Mouse (Mus musculus) kidney, embryonic 16.5 days (tissue): ENCODE measurements around the gene Zfp511. TPM values are rescaled to one million over a fixed set of nuclear protein-coding genes. Genes with fewer than 3 reads are reported as not detected.

Source experiments
- ATAC-seq: fragments of 200-750 bp; cut with Nextera tagmentation; 2 replicates; pipeline ENCODE4 v1.8.0; 2017; ENCODE audit warnings: moderate TSS enrichment; ENCODE audit not compliant: low FRiP score, low TSS enrichment
- H3K27ac ChIP-seq: fragments of 300-500 bp; sonication (generic); 2 replicates; pipeline ENCODE4 v1.5.1; 2014; ENCODE audit warnings: low read length
- H3K27me3 ChIP-seq: fragments of 300-500 bp; sonication (generic); 2 replicates; pipeline ENCODE4 v1.6.1; 2014; ENCODE audit warnings: low read length, control low read depth, mixed read lengths; ENCODE audit not compliant: insufficient read depth
- H3K36me3 ChIP-seq: fragments of 300-500 bp; sonication (generic); 2 replicates; pipeline ENCODE4 v1.6.1; 2014; ENCODE audit warnings: low read length, control low read depth, mixed read lengths; ENCODE audit not compliant: insufficient read depth
- H3K4me1 ChIP-seq: fragments of 300-500 bp; sonication (generic); 2 replicates; pipeline ENCODE4 v1.6.1; 2014; ENCODE audit warnings: low read length, control low read depth, mixed read lengths; ENCODE audit not compliant: insufficient read depth
- H3K4me2 ChIP-seq: fragments of 300-500 bp; sonication (generic); replicated peaks from 2 replicates; pipeline ENCODE4 v1.6.1; 2014; ENCODE audit warnings: low read depth, low read length
- H3K4me3 ChIP-seq: fragments of 300-500 bp; sonication (generic); 2 replicates; pipeline ENCODE4 v1.5.1; 2014; ENCODE audit warnings: mild to moderate bottlenecking, low read length
- H3K9ac ChIP-seq: fragments of 300-500 bp; sonication (generic); replicated peaks from 2 replicates; pipeline ENCODE4 v1.6.1; 2014; ENCODE audit warnings: low read length
- H3K9me3 ChIP-seq: fragments of 300-500 bp; sonication (generic); 2 replicates; pipeline ENCODE4 v1.6.1; 2016; ENCODE audit warnings: low read length, control low read depth
- WGBS: fragments of 180-500 bp; shearing (Covaris S2); extraction: QIAGEN DNeasy Blood & Tissue Kit; methylation state at CpG from one replicate; pipeline ENCODE4 v1.1.7; 2014; 5-methylcytosine and 5-hydroxymethylcytosine counted together
- polyA plus RNA-seq: library from polyadenylated mRNA; unstranded; fragments of >200 nt; fragmentation: Nextera tagmentation; extraction: Ambion mirVana; gene quantifications from 2 replicates; pipeline ENCODE4 v1.2.1, GENCODE M21; 2015

Zfp511 gene
- polyA plus RNA-seq, 1 experiment from 2014 or later: 38.0 TPM

DNA sequence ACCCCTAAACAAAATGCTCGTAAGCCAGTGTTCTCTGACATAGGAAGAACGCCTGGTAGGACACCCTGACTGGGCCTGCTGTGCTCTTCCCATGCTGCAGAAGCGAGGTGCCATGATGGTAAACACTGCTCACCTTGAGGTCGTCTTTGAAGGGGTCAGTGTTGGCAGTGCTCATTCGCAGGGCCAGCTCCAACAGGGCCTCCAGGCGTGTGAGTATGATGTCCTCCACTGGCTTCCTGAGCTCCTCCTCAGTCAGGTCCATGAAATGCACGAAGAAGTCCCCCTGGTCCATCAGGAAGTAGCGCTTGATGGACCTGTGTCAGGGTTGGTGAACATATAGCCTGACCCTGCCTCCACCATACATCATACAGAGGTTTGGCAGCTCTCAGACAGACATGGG, 31.5 kb upstream of the Zfp511 start:
- ATAC-seq: no peak
- no peaks in the 10 kb centered on the region for H3K27me3 ChIP-seq
- no peak overlapping the region for H3K4me3 ChIP-seq
- no peaks in the 10 kb centered on the region for H3K9me3 ChIP-seq
- no peak overlapping the region for H3K9ac ChIP-seq
- peaks cover 55% of the 10 kb centered on the region for H3K36me3 ChIP-seq
- no peak overlapping the region for H3K27ac ChIP-seq
- 94% methylated on average over 8 of the region's 8 CpGs for WGBS
- H3K4me2 ChIP-seq: no peak overlapping the region
- no peaks in the 10 kb centered on the region for H3K4me1 ChIP-seq

DNA sequence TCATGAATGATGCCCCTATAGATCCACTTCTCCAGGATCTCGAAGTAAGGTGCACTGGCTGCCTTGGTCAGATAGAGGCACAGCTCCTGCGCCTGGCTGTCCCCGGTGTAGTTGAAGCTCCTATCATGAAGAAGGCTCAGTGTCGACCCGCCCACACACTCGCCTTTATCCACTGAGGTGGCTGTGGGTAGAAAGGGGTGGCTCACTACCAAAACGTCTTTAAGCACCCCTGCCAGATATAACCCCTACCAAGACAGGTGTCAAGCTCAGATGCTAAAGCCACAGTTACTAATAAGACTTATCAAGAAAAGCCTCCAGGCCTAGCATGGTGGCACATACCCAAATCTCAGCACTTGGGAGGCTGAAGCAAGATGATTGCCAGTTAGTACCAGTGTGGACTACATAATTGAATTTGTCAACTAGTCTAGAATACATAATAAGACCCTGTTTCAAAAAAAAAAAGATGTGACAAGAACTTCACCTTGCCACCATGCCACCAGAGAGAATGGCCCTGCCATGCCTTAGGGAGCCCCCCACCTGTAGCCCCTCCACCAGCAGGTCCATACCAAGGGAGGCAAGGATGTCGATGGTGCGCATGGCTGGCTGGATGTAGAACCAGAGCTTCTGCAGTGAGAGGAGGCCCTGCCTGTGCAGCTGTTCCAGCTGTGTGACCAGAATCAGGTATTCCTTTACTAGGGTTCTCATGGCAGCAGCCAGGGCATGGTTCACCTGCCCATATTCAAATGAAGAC, 29.2 kb upstream of the Zfp511 start:
- Histone ChIP-seq H3K27ac (no peak overlapping the region), H3K4me2 (no peak overlapping the region), H3K9ac (no peak overlapping the region), H3K4me1 (no peaks in the 10 kb centered on the region), H3K9me3 (no peaks in the 10 kb centered on the region), H3K4me3 (no peak overlapping the region), H3K27me3 (no peaks in the 10 kb centered on the region), H3K36me3 (peaks cover 49% of the 10 kb centered on the region)
- 90% methylated on average over 9 of the region's 9 CpGs for WGBS
- no peak for ATAC-seq

DNA sequence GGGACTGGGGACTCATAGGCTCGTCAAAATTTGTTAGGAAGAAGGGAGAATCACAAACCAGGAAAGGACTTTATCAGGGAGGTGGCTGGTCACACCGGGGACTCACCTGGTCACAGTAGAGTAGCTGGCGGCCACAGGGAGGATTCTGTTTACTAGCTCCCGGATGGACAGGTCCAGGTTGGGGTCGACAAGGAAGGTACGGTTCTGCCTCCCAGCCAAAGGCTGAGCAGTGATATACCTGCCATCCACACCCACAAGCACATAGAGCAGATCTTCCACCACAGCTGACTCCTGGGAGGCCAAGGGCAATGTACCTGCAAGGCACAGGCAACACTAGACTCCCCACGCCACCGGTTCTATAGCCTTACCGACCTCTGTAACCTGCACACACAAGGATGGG, 28.4 kb upstream of the Zfp511 start:
- no peak overlapping the region for H3K4me3 ChIP-seq
- no peaks in the 10 kb centered on the region for H3K27me3 ChIP-seq
- H3K9ac ChIP-seq: no peak overlapping the region
- 92% methylated on average over 9 of the region's 9 CpGs for WGBS
- no peak overlapping the region for H3K27ac ChIP-seq
- ATAC-seq: no peak
- H3K9me3 ChIP-seq: no peaks in the 10 kb centered on the region
- H3K4me2 ChIP-seq: no peak overlapping the region
- H3K4me1 ChIP-seq: no peaks in the 10 kb centered on the region
- H3K36me3 ChIP-seq: peaks cover 49% of the 10 kb centered on the region

DNA sequence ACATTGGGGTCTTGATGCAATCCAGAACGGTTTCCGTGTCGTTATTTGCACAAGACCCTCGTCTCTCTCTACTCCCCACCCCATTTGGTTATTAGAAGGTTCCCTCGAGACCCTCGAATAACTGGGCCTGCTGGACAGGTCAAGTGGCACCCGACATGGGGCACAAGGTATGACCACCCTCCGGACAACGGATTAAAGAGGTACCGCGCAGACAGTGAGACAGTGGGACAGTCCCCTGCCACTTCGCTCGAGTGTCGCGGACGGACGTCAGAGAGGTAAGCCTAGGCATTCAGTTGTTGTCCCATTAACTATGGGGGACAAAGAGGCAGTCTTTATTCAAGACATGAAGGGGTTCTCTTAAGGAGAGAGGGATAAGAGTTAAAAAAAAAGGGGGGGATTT, 24.9 kb upstream of the Zfp511 start:
- H3K27me3 ChIP-seq: no peaks in the 10 kb centered on the region
- 98% methylated on average over 17 of the region's 17 CpGs for WGBS

DNA sequence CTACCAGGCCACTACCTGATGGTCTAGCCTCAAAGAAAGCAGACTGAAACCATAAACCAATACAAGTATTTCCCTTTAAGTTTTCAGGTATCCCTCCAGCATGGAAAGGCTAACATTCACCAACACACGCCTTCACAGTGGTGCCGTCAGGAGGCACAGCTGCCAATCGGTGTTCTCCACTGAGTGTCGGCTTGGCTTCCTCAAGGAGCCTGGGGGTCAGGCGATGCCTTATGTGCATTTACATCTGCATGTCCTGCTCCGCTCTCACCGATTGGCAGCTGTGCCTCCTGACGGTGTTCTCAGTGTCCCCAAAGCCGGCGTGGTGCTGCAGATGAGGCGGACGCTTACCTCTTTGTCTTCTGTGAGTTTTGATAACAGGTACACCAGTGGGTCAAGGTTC, 4.4 kb upstream of the Zfp511 start:
- no peaks in the 10 kb centered on the region for H3K27me3 ChIP-seq
- no peak for ATAC-seq
- H3K4me2 ChIP-seq: no peak overlapping the region
- WGBS: 94% methylated on average over 12 of the region's 12 CpGs
- H3K36me3 ChIP-seq: peaks cover 52% of the 10 kb centered on the region
- H3K9ac ChIP-seq: no peak overlapping the region
- peaks cover 6% of the 10 kb centered on the region for H3K9me3 ChIP-seq
- peaks cover 9% of the 10 kb centered on the region for H3K4me1 ChIP-seq
- no peak overlapping the region for H3K27ac ChIP-seq
- H3K4me3 ChIP-seq: no peak overlapping the region

More for the DNA sequence above, 24.9 kb upstream of the Zfp511 start:
- H3K4me3 ChIP-seq: no peak overlapping the region
- H3K4me2 ChIP-seq: no peak overlapping the region
- H3K4me1 ChIP-seq: no peaks in the 10 kb centered on the region
- ATAC-seq: no peak
- H3K9me3 ChIP-seq: 0 out of 2 replicates have a peak, but pooled peaks cover 4% of the 10 kb centered on the region
- H3K36me3 ChIP-seq: peaks cover 34% of the 10 kb centered on the region
- H3K27ac ChIP-seq: no peak overlapping the region
- no peak overlapping the region for H3K9ac ChIP-seq

- Histone ChIP-seq H3K4me1 (peaks cover 14% of the 10 kb centered on the region), H3K4me3 (no peak overlapping the region), H3K36me3 (peaks cover 52% of the 10 kb centered on the region), H3K27me3 (no peaks in the 10 kb centered on the region), H3K9ac (no peak overlapping the region), H3K27ac (no peak overlapping the region), H3K9me3 (peaks cover 6% of the 10 kb centered on the region), H3K4me2 (no peak overlapping the region)
- no peak for ATAC-seq
- 98% methylated on average over 10 of the region's 10 CpGs for WGBS
These were observed 3.8 kb upstream of the Zfp511 start for GRCm38 (mm10) chr7:140032366-140032765.

- Histone ChIP-seq H3K4me2 (no peak overlapping the region), H3K9ac (no peak overlapping the region), H3K9me3 (peaks cover 1% of the 10 kb centered on the region; the same call in 1 of the 2 replicates), H3K27me3 (no peaks in the 10 kb centered on the region), H3K36me3 (peaks cover 47% of the 10 kb centered on the region), H3K4me3 (no peak overlapping the region), H3K27ac (no peak overlapping the region), H3K4me1 (peaks cover 17% of the 10 kb centered on the region)
- 97% methylated on average over 9 of the region's 9 CpGs for WGBS
- ATAC-seq: no peak
These were observed 2.8 kb upstream of the Zfp511 start for GRCm38 (mm10) chr7:140033386-140033785.

DNA sequence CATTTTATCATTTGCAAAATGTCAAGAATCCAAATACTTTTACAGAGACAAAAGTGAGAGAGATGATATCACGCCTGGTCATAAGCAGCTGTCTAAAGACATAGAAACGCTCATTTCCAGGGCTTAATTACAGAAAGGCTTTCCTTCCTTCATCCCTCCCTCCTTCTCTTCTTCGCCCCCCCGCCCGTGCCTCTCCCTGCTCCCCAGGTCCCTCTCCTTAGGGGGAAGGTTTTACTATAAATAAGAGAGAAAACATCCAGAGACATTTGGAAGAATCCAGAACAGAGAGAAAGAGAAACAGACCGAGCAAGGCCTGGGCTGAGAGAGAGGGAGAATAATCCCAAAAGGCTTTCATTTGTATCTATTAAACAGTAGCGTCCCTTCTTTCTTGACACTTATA, 735 bp upstream of the Zfp511 start:
- H3K9ac ChIP-seq: peak overlapping the region; percentile 92
- H3K36me3 ChIP-seq: peaks cover 35% of the 10 kb centered on the region
- 18% methylated on average over 7 of the region's 7 CpGs for WGBS
- H3K9me3 ChIP-seq: no peaks in the 10 kb centered on the region
- peaks cover 17% of the 10 kb centered on the region for H3K4me1 ChIP-seq
- H3K4me2 ChIP-seq: peak overlapping the region; percentile 90
- ATAC-seq: no peak
- H3K4me3 ChIP-seq: peak overlapping the region; percentile 94
- peak overlapping the region; percentile 69; the same call in 1 of the 2 replicates for H3K27ac ChIP-seq
- H3K27me3 ChIP-seq: no peaks in the 10 kb centered on the region

DNA sequence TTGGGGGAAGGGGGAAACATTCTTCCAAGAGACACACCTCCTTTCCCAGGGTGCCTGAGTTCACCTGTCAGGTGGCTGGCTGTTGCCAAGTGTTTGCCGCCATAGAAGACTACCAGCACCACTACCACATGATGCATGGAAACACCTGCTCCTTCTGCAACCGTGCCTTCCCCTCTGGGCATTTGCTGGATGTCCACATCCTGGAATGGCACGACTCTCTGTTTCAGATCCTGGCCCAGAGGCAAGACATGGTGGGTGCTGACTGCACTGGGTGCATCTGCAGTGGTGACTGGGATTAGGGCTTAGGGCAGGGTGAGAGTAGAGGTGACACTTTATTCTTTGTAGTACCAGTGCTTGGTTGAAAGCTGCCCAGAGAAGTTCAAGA, 972 bp downstream of the Zfp511 start:
- Histone ChIP-seq H3K4me2 (peak overlapping the region; percentile 90), H3K4me1 (peaks cover 17% of the 10 kb centered on the region), H3K27ac (no peak overlapping the region), H3K27me3 (no peaks in the 10 kb centered on the region), H3K36me3 (peaks cover 22% of the 10 kb centered on the region), H3K9ac (no peak overlapping the region; the same call in 1 of the 2 replicates), H3K4me3 (peak overlapping the region; percentile 94), H3K9me3 (no peaks in the 10 kb centered on the region)
- no peak for ATAC-seq
- 46% methylated on average over 3 of the region's 3 CpGs for WGBS

DNA sequence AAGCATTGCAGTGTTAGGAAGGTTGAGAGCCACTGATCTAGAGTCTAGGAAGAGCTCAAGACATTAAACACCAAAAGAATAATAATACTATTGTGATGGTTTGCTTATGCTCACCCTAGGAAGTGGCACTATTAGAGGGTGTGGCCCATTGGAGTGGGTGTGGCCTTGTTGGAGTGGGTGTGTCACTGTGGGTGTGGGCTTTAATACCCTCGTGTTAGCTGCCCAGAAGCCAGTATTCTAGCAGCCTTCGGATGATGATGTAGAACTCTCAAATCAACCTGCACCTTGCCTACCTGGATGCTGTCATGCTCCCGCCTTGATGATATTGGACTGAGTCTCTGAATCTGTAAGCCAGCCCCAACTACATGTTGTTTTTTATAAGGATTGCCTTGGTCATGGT, 6.5 kb downstream of the Zfp511 start:
- Histone ChIP-seq H3K4me2 (no peak overlapping the region), H3K9ac (no peak overlapping the region), H3K9me3 (no peaks in the 10 kb centered on the region), H3K27me3 (peaks cover 38% of the 10 kb centered on the region), H3K4me3 (no peak overlapping the region), H3K4me1 (peaks cover 3% of the 10 kb centered on the region; the same call in 1 of the 2 replicates), H3K27ac (no peak overlapping the region), H3K36me3 (peaks cover 10% of the 10 kb centered on the region)
- ATAC-seq: no peak
- WGBS: 63% methylated on average over 3 of the region's 3 CpGs
